In genomic region chr10:96826234-96826788, GRCm38 (mm10) we compare ENCODE assay signal across 12 mouse cellular contexts.
A peak's percentile ranks its signal among the peaks of the same experiment; 100 is the strongest.
DNase-seq lines count a peak whose midpoint lies in the region; ATAC-seq and TF ChIP-seq lines count a peak whose summit lies in the region.
"Had no signal": no experiment of that assay in that cellular context is flagged by ENCODE, and none has a peak within 500 bp of the region (broad histone marks: within the 10 kb centered on the region; RNA-seq: fewer than 3 reads in every experiment).

No protein-coding gene starts in this region.

- 29% methylated on average over 7 of the region's 7 CpGs for WGBS in kidney, postnatal 0 days
- 13% methylated on average over 7 of the region's 7 CpGs for WGBS in embryonic facial prominence, embryonic 14.5 days
- 12% methylated on average over 7 of the region's 7 CpGs for WGBS in limb, embryonic 12.5 days
- 22% methylated on average over 7 of the region's 7 CpGs for WGBS in neural tube, embryonic 15.5 days

- no peak for ATAC-seq in kidney, postnatal 0 days (replicated peaks; ENCODE audit: low FRiP score, low read depth)
- peak; percentile 53; the same call in 1 of the 2 replicates for ATAC-seq in embryonic facial prominence, embryonic 14.5 days (ENCODE audit: low read depth)
- no peak for ATAC-seq in limb, embryonic 12.5 days (ENCODE audit: insufficient number of reproducible peaks, insufficient read depth, low FRiP score, low TSS enrichment, low read depth)
- ATAC-seq in neural tube, embryonic 15.5 days (ENCODE audit: low FRiP score): peak; percentile 70; the same call in 1 of the 2 replicates
- ATAC-seq in cerebellum, adult (ENCODE audit: insufficient number of reproducible peaks, low FRiP score, low TSS enrichment): no peak

- H3K9ac ChIP-seq in kidney, postnatal 0 days (ENCODE audit: low read depth, low read length): no peak overlapping the region
- H3K9ac ChIP-seq in embryonic facial prominence, embryonic 14.5 days (ENCODE audit: low read depth, low read length): no peak overlapping the region; the same call in 1 of the 2 replicates
- H3K9ac ChIP-seq in limb, embryonic 12.5 days (replicated peaks): no peak overlapping the region
- H3K9ac ChIP-seq in neural tube, embryonic 15.5 days (replicated peaks): no peak overlapping the region
- H3K9ac ChIP-seq: midbrain, embryonic 12.5 days had no signal

- no peak for TF ChIP-seq CTCF in kidney, postnatal 0 days (IDR thresholded peaks at IDR 0.05; ENCODE audit: low read depth)

- no peaks in the 10 kb centered on the region for H3K9me3 ChIP-seq in kidney, postnatal 0 days (replicated peaks; ENCODE audit: low read length)
- no peaks in the 10 kb centered on the region for H3K9me3 ChIP-seq in embryonic facial prominence, embryonic 14.5 days (ENCODE audit: control insufficient read depth, low read length)
- no peaks in the 10 kb centered on the region for H3K9me3 ChIP-seq in limb, embryonic 12.5 days
- no peaks in the 10 kb centered on the region for H3K9me3 ChIP-seq in neural tube, embryonic 15.5 days (replicated peaks)
- H3K9me3 ChIP-seq: midbrain, embryonic 12.5 days had no signal

- no peak overlapping the region for H3K27ac ChIP-seq in kidney, postnatal 0 days
- no peak overlapping the region for H3K27ac ChIP-seq in embryonic facial prominence, embryonic 14.5 days (replicated peaks; ENCODE audit: low read depth, low read length)
- H3K27ac ChIP-seq in limb, embryonic 12.5 days: peak overlapping the region; percentile 72
- H3K27ac ChIP-seq in neural tube, embryonic 15.5 days (replicated peaks): no peak overlapping the region
- H3K27ac ChIP-seq: heart, adult 2 months; midbrain, embryonic 12.5 days had no signal

- H3K27me3 ChIP-seq in kidney, postnatal 0 days (ENCODE audit: insufficient read depth, low read length): no peaks in the 10 kb centered on the region
- H3K27me3 ChIP-seq in embryonic facial prominence, embryonic 14.5 days (replicated peaks; ENCODE audit: control insufficient read depth, insufficient read depth, low read length): no peaks in the 10 kb centered on the region
- H3K27me3 ChIP-seq in limb, embryonic 12.5 days: no peaks in the 10 kb centered on the region
- H3K27me3 ChIP-seq in neural tube, embryonic 15.5 days (replicated peaks): no peaks in the 10 kb centered on the region
- H3K27me3 ChIP-seq: midbrain, embryonic 12.5 days had no signal

- no peak overlapping the region for H3K4me3 ChIP-seq in kidney, postnatal 0 days (replicated peaks; ENCODE audit: low read depth, low read length)
- no peak overlapping the region for H3K4me3 ChIP-seq in embryonic facial prominence, embryonic 14.5 days (ENCODE audit: low read depth, low read length)
- H3K4me3 ChIP-seq in limb, embryonic 12.5 days (replicated peaks): no peak overlapping the region
- 0 out of 2 replicates have a peak overlapping the region, but pooled peaks have one; percentile 4 for H3K4me3 ChIP-seq in neural tube, embryonic 15.5 days (replicated peaks)
- H3K4me3 ChIP-seq: heart, adult 2 months; midbrain, embryonic 12.5 days had no signal

- no peaks in the 10 kb centered on the region for H3K36me3 ChIP-seq in kidney, postnatal 0 days (ENCODE audit: insufficient read depth, low read length)
- no peaks in the 10 kb centered on the region for H3K36me3 ChIP-seq in embryonic facial prominence, embryonic 14.5 days (ENCODE audit: control insufficient read depth, insufficient read depth, low read length)
- H3K36me3 ChIP-seq in limb, embryonic 12.5 days: no peaks in the 10 kb centered on the region
- no peaks in the 10 kb centered on the region for H3K36me3 ChIP-seq in neural tube, embryonic 15.5 days
- H3K36me3 ChIP-seq: midbrain, embryonic 12.5 days had no signal

- no peaks in the 10 kb centered on the region for H3K4me1 ChIP-seq in kidney, postnatal 0 days (replicated peaks; ENCODE audit: insufficient read depth, low read length)
- H3K4me1 ChIP-seq in embryonic facial prominence, embryonic 14.5 days (ENCODE audit: control insufficient read depth, insufficient read depth, low read length): peaks cover 18% of the 10 kb centered on the region
- H3K4me1 ChIP-seq in limb, embryonic 12.5 days (replicated peaks): peaks cover 43% of the 10 kb centered on the region
- peaks cover 9% of the 10 kb centered on the region; the same call in 1 of the 2 replicates for H3K4me1 ChIP-seq in neural tube, embryonic 15.5 days
- H3K4me1 ChIP-seq: midbrain, embryonic 12.5 days had no signal

- no peak for DNase-seq in kidney, postnatal 0 days (ENCODE audit: low spot score)
- DNase-seq in kidney, postnatal 10 days: no peak
- peak; percentile 48 for DNase-seq in embryonic facial prominence, embryonic 14.5 days (ENCODE audit: low spot score)
- no peak for DNase-seq in gastrocnemius, adult 8-10 months (ENCODE audit: low spot score in 2 of 2)
- DNase-seq in testis, postnatal 14 days (ENCODE audit: low spot score): no peak
- DNase-seq: adrenal gland, postnatal 10 days; heart, adult 2 months; layer of hippocampus, postnatal 36 days had no signal

- H3K4me2 ChIP-seq in kidney, postnatal 0 days (ENCODE audit: low read length): peak overlapping the region; percentile 32; the same call in 1 of the 2 replicates
- peak overlapping the region; percentile 37 for H3K4me2 ChIP-seq in embryonic facial prominence, embryonic 14.5 days (ENCODE audit: low read depth, low read length)
- H3K4me2 ChIP-seq in limb, embryonic 12.5 days: peak overlapping the region; percentile 36
- H3K4me2 ChIP-seq in neural tube, embryonic 15.5 days: peak overlapping the region; percentile 31
- H3K4me2 ChIP-seq: midbrain, embryonic 12.5 days had no signal

Comparison
In these comparisons a context has a peak if more than half of its experiments do, and no peak if none do; other contexts are left out.
1. ATAC-seq: peak in embryonic facial prominence, embryonic 14.5 days (single experiment) and neural tube, embryonic 15.5 days (single experiment); none in kidney, postnatal 0 days (single experiment), limb, embryonic 12.5 days (single experiment) and cerebellum, adult (single experiment).
2. Peak in every context shown above with its lines, with median percentiles within 50 percentile points of each other: H3K4me2 ChIP-seq.